Mouse (Mus musculus) bone marrow macrophage, adult 2 months (primary cell): ENCODE data around the gene Fthl17c. TPM values are rescaled to one million over a fixed set of nuclear protein-coding genes. Genes with fewer than 3 reads are reported as not detected.
"Not testable (repeated sequence)": the region's sequence is repeated elsewhere in the genome, so short reads cannot be mapped to it uniquely, and the experiment has no call there.

Source experiments
- H3K27ac ChIP-seq: 2 replicates; pipeline ENCODE4 v1.5.1; 2012; ENCODE audit warnings: low read depth, low read length; ENCODE audit not compliant: insufficient read depth
- H3K4me1 ChIP-seq: 2 replicates; pipeline ENCODE4 v1.6.1; 2012; ENCODE audit warnings: low read length; ENCODE audit not compliant: control insufficient read depth, insufficient read depth
- H3K4me3 ChIP-seq: 2 replicates; pipeline ENCODE4 v1.5.1; 2012; ENCODE audit warnings: mild to moderate bottlenecking, low read length, moderate library complexity; ENCODE audit not compliant: insufficient read depth
- CTCF ChIP-seq: IDR thresholded peaks from 2 replicates; pipeline ENCODE4 v1.5.1; 2012; ENCODE audit warnings: low read depth, mild to moderate bottlenecking, low read length, moderate library complexity
- POLR2A ChIP-seq: IDR thresholded peaks from 2 replicates; pipeline ENCODE4 v1.6.1; 2012; ENCODE audit warnings: mild to moderate bottlenecking, low read depth, low read length, borderline replicate concordance
- polyA plus RNA-seq: library from polyadenylated mRNA; stranded (reverse); fragments of >200 nt; gene quantifications from 2 replicates; pipeline ENCODE4 v1.2.4, GENCODE M21; 2012; ENCODE audit not compliant: missing spikeins, insufficient read depth, insufficient read length

The Fthl17c gene
- not detected in 2 replicates for polyA plus RNA-seq

DNA sequence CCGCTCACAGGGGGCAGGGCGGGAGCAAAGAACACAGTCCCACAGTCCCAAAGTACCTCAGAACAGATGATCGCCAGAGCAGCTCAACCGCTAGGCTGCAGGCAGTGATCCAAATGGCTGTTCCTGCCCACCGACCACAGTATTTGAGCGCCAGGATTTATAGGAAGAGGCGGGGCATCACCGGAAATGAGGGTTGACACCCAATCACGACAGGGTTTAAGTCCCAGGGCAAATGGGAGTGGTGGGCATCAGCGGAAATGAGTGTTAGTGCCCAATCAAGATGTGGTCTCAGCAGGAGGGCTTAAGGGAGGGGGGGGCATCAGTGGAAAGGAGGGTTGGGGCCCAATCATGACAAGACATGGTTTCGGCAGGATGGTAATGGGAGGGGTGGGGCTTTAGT, at the start of gene Fthl17c:
Gene Fthl17c, minus strand, starts transcription at position 101 of the 400 bp plus-strand sequence.
- not testable (repeated sequence) for H3K27ac ChIP-seq, H3K4me1 ChIP-seq, H3K4me3 ChIP-seq

GRCm38 (mm10) chrX:9019481-9019880, 43.1 kb upstream of the Fthl17c start:
- Histone ChIP-seq H3K27ac (no peak overlapping the region), H3K4me1 (no peaks in the 10 kb centered on the region), H3K4me3 (no peak overlapping the region)
- TF ChIP-seq CTCF (no peak), POLR2A (no peak)

GRCm38 (mm10) chrX:9016079-9016478, 39.7 kb upstream of the Fthl17c start:
- Histone ChIP-seq H3K4me1 (no peaks in the 10 kb centered on the region), H3K27ac (no peak overlapping the region), H3K4me3 (no peak overlapping the region)
- no peak for TF ChIP-seq CTCF
- no peak for TF ChIP-seq POLR2A

DNA sequence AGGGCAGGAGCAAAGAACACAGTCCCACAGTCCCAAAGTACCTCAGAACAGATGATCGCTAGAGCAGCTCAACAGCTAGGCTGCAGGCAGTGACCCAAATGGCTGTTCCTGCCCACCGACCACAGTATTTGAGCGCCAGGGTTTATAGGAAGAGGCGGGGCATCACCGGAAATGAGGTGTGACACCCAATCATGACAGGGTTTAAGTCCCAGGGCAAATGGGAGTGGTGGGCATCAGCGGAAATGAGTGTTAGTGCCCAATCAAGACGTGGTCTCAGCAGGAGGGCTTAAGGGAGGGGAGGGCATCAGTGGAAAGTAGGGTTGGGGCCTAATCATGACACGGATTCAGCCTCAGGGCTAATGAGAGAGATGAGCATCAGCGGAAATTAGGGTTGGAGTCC, 10.3 kb upstream of the Fthl17c start, which contains the start of gene Fthl17d:
Gene Fthl17d, minus strand, starts transcription at position 101 of the 400 bp plus-strand sequence.
- H3K4me3 ChIP-seq, H3K27ac ChIP-seq: not testable (repeated sequence)

DNA sequence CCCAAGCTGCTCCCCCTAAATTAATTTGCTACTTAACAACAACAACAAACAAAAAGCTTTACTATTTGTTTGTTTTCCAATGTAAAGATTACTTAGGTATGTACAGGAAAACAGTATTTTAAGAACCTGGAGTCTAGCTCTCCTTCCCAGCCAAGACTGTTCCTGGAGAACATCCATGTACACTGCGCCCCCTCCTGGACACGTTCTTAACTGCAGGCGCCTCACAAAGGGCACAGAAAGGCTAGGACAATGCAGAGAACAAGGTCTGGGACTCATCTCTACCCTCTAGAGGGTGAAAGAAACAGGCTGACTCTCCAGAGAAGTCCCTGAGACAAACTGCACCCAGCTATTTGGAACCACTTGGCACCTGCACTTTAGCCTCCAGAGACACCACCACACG, 11.7 kb downstream of the Fthl17c start:
- H3K4me3 ChIP-seq, H3K27ac ChIP-seq, H3K4me1 ChIP-seq: not testable (repeated sequence)

More for the DNA sequence above, 10.3 kb upstream of the Fthl17c start, which contains the start of gene Fthl17d:
- H3K4me1 ChIP-seq = not testable (repeated sequence)

DNA sequence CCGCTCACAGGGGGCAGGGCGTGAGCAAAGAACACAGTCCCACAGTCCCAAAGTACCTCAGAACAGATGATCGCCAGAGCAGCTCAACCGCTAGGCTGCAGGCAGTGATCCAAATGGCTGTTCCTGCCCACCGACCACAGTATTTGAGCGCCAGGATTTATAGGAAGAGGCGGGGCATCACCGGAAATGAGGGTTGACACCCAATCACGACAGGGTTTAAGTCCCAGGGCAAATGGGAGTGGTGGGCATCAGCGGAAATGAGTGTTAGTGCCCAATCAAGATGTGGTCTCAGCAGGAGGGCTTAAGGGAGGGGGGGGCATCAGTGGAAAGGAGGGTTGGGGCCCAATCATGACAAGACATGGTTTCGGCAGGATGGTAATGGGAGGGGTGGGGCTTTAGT, 13.5 kb downstream of the Fthl17c start, which contains the start of gene Fthl17b:
Gene Fthl17b, minus strand, starts transcription at position 101 of the 400 bp plus-strand sequence.
- H3K27ac ChIP-seq, H3K4me3 ChIP-seq, H3K4me1 ChIP-seq: not testable (repeated sequence)

- not testable (repeated sequence) for H3K4me1 ChIP-seq, H3K4me3 ChIP-seq, H3K27ac ChIP-seq
Observed at GRCm38 (mm10) chrX:8948130-8948805, 28.1 kb downstream of the Fthl17c start.

- TF ChIP-seq POLR2A = no peak
- H3K4me3 ChIP-seq = no peak overlapping the region
- no peak overlapping the region for H3K27ac ChIP-seq
- H3K4me1 ChIP-seq = no peaks in the 10 kb centered on the region
Observed at GRCm38 (mm10) chrX:8944041-8944440, 32.3 kb downstream of the Fthl17c start.

DNA sequence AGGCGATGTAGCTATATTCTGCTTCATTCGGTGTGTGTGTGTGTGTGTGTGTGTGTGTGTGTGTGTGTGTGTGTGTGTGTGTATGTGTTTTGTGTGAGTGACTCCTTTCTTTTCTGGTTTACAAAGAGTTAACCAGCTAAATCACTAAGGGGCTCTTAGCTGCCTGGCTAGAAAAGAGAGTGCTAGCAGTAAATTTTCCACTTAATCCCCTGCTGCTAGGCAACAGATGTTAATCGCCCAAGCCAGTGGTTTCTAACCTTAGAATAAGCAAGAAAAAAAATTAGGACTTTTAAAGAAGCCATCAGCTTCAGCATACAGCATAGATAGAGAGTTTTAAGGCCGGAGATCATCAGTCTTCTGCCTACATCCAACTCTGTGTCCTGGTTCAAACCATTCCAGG, 49.1 kb downstream of the Fthl17c start:
- TF ChIP-seq CTCF (no peak), POLR2A (no peak)
- Histone ChIP-seq H3K4me1 (no peaks in the 10 kb centered on the region), H3K27ac (no peak overlapping the region), H3K4me3 (no peak overlapping the region)

Other genes with a start within 250 kb of the Fthl17c start
- not detected in 2 replicates for gene Ssx9, start 228.1 kb downstream of the Fthl17c start, polyA plus RNA-seq
- not detected in 2 replicates for gene Ssxb5, start 172.9 kb downstream of the Fthl17c start, polyA plus RNA-seq
- not detected in 2 replicates for gene Gm6592, start 132.6 kb downstream of the Fthl17c start, polyA plus RNA-seq
- not detected in 2 replicates for gene Gm5751, start 102.3 kb downstream of the Fthl17c start, polyA plus RNA-seq
- gene B630019K06Rik, start 84.2 kb downstream of the Fthl17c start, polyA plus RNA-seq = 1.3 and 2.7 TPM in 2 replicates
- not detected in 2 replicates for gene Fthl17b, start 13.6 kb downstream of the Fthl17c start, polyA plus RNA-seq
- gene Fthl17d, start 10.2 kb upstream of the Fthl17c start, polyA plus RNA-seq = not detected in 2 replicates
- not detected in 2 replicates for gene Fthl17e, start 56.9 kb upstream of the Fthl17c start, polyA plus RNA-seq
- gene Fthl17f, start 86.5 kb upstream of the Fthl17c start, polyA plus RNA-seq = not detected in 2 replicates
- not detected in 2 replicates for gene 4930402K13Rik, start 128.0 kb upstream of the Fthl17c start, polyA plus RNA-seq
- gene Lancl3, start 223.3 kb upstream of the Fthl17c start, polyA plus RNA-seq = not detected in 2 replicates